Mouse (Mus musculus) lung, embryonic 16.5 days (tissue): Measurements from ENCODE around the gene Tmem182. TPM values are rescaled to one million over a fixed set of nuclear protein-coding genes. Genes with fewer than 3 reads are reported as not detected.

Source experiments
- ATAC-seq: fragments of 200-750 bp; cut with Nextera tagmentation; 2 replicates; pipeline ENCODE4 v1.8.0; 2017; ENCODE audit warnings: low read depth, mild to moderate bottlenecking, moderate library complexity
- H3K27ac ChIP-seq: fragments of 300-500 bp; sonication (generic); 2 replicates; pipeline ENCODE4 v1.5.1; 2014; ENCODE audit warnings: mild to moderate bottlenecking, control low read depth, low read length
- H3K27me3 ChIP-seq: fragments of 300-500 bp; sonication (generic); 2 replicates; pipeline ENCODE4 v1.6.1; 2014; ENCODE audit warnings: low read depth, low read length, mixed read lengths; ENCODE audit not compliant: control insufficient read depth, insufficient read depth
- H3K36me3 ChIP-seq: fragments of 300-500 bp; sonication (generic); 2 replicates; pipeline ENCODE4 v1.6.1; 2014; ENCODE audit warnings: low read length; ENCODE audit not compliant: control insufficient read depth, insufficient read depth
- H3K4me1 ChIP-seq: fragments of 300-500 bp; sonication (generic); replicated peaks from 2 replicates; pipeline ENCODE4 v1.6.1; 2014; ENCODE audit warnings: low read length, mixed read lengths; ENCODE audit not compliant: control insufficient read depth, insufficient read depth
- H3K4me2 ChIP-seq: fragments of 300-500 bp; sonication (generic); 2 replicates; pipeline ENCODE4 v1.6.1; 2014; ENCODE audit warnings: low read depth, low read length, control low read depth
- H3K4me3 ChIP-seq: fragments of 300-500 bp; sonication (generic); 2 replicates; pipeline ENCODE4 v1.5.1; 2014; ENCODE audit warnings: mild to moderate bottlenecking, low read length, control low read depth
- H3K9ac ChIP-seq: fragments of 300-500 bp; sonication (generic); 2 replicates; pipeline ENCODE4 v1.6.1; 2014; ENCODE audit warnings: low read length, control low read depth
- H3K9me3 ChIP-seq: fragments of 300-500 bp; sonication (generic); 2 replicates; pipeline ENCODE4 v1.6.1; 2016; ENCODE audit warnings: low read length; ENCODE audit not compliant: control insufficient read depth
- WGBS: fragments of 180-500 bp; shearing (Covaris S2); extraction: QIAGEN DNeasy Blood & Tissue Kit; methylation state at CpG from one replicate; pipeline ENCODE4 v1.1.7; 2014; 5-methylcytosine and 5-hydroxymethylcytosine counted together
- polyA plus RNA-seq: library from polyadenylated mRNA; unstranded; fragments of >200 nt; fragmentation: Nextera tagmentation; extraction: Ambion mirVana; gene quantifications from 2 replicates; pipeline ENCODE4 v1.2.1, GENCODE M21; 2015

The Tmem182 gene
- polyA plus RNA-seq, 1 experiment from 2014 or later: 1.8 TPM

- H3K4me3 ChIP-seq: no peak overlapping the region
- no peak for ATAC-seq
- no peak overlapping the region for H3K27ac ChIP-seq
- H3K36me3 ChIP-seq: no peaks in the 10 kb centered on the region
- no peaks in the 10 kb centered on the region for H3K9me3 ChIP-seq
- H3K4me1 ChIP-seq: no peaks in the 10 kb centered on the region
- H3K9ac ChIP-seq: no peak overlapping the region
- no peaks in the 10 kb centered on the region for H3K27me3 ChIP-seq
- WGBS: 68% methylated on average over 5 of the region's 5 CpGs
- no peak overlapping the region for H3K4me2 ChIP-seq
Observed at GRCm38 (mm10) chr1:40841032-40841761, 35.8 kb downstream of the Tmem182 start.

GRCm38 (mm10) chr1:40844616-40845015 lies 39.2 kb downstream of the Tmem182 start:
- Histone ChIP-seq H3K27me3 (no peaks in the 10 kb centered on the region), H3K27ac (no peak overlapping the region), H3K36me3 (no peaks in the 10 kb centered on the region), H3K9me3 (no peaks in the 10 kb centered on the region), H3K4me2 (no peak overlapping the region), H3K4me3 (no peak overlapping the region), H3K9ac (no peak overlapping the region), H3K4me1 (no peaks in the 10 kb centered on the region)
- ATAC-seq: no peak

DNA sequence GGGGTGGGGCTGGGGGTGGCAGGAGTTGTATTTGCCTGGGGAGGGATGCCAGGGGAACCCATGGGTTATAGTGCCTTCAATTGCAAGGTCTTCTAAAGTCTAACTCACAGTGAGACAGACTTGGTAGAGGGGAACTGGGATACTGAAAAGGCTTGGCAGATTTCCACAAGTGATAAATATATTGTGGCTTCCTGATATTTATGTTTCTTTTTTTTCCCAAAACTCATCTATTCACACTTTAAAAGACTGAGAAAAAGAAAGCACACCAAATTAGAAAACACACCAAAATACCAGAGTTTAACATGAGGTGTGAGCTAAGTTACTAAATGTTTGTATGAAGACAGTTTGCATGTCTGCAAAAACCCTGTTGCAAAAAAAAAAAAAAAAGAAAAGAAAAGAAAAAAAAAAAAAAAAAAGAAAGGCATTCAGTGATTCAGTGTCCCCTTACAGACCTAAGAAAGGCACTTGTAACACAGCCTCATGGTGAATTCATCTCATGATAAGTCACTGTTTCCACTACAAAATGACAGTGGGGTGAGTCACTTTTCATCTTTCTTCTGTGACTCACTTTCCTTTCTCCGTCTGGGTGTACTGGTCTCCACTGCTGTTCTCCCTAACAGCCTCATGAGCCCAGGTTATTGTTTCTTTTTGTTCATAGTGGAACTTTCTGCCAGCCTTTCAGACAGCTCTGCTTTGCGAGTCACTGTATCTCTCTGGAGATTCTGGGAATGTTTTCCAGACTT lies 42.0 kb downstream of the Tmem182 start:
- 42% methylated on average over 2 of the region's 2 CpGs for WGBS
- Histone ChIP-seq H3K27me3 (no peaks in the 10 kb centered on the region), H3K27ac (no peak overlapping the region), H3K36me3 (no peaks in the 10 kb centered on the region), H3K4me3 (no peak overlapping the region), H3K9ac (no peak overlapping the region), H3K9me3 (no peaks in the 10 kb centered on the region), H3K4me2 (no peak overlapping the region), H3K4me1 (no peaks in the 10 kb centered on the region)
- no peak for ATAC-seq

DNA sequence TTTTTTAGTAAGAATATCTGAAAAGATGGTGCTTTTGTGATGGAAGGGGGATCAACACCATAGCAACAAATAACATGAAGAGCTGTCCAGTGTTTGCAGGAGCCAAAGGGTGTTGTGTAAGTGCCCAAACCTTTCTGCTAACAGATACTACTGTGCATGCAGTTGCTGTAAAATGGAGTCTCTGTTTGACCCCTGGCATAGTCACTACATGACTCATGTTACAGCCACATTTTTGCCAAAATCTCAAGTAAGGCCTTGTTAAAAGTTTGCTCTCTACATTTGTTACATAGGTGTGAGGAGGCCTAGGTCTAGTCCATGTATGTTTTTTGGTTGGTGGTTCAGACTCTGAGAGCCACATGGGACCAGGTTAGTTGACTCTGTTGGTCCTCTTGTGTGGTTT lies 45.9 kb downstream of the Tmem182 start:
- Histone ChIP-seq H3K36me3 (no peaks in the 10 kb centered on the region), H3K4me3 (no peak overlapping the region), H3K4me1 (no peaks in the 10 kb centered on the region), H3K9ac (no peak overlapping the region), H3K27ac (no peak overlapping the region), H3K4me2 (no peak overlapping the region), H3K27me3 (no peaks in the 10 kb centered on the region; the same call in 1 of the 2 replicates), H3K9me3 (no peaks in the 10 kb centered on the region)
- no peak for ATAC-seq

DNA sequence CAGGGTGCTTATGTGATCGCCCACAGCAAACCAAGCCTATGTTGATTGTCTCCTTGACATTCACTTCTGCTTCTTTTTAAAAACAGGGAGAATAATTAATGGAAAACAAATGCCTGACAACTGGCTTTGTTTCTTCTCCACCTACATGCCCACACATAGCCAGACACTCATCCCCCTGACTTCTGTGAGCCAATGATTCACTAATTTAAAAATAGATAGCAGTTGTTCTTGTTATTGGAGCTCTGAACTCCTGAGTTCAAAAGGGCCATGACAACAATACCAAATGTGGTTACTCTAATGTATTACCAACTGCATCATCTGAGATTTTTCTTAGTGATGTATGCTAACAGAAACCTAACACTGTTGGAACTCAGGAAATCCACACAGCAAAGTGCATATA lies 49.9 kb downstream of the Tmem182 start:
- H3K4me1 ChIP-seq: no peaks in the 10 kb centered on the region
- H3K9me3 ChIP-seq: no peaks in the 10 kb centered on the region
- H3K27ac ChIP-seq: no peak overlapping the region
- no peak overlapping the region for H3K9ac ChIP-seq
- WGBS: 84% methylated on average over 1 of the region's 1 CpGs
- no peak overlapping the region for H3K4me3 ChIP-seq
- ATAC-seq: no peak
- no peak overlapping the region for H3K4me2 ChIP-seq
- H3K36me3 ChIP-seq: no peaks in the 10 kb centered on the region
- no peaks in the 10 kb centered on the region; the same call in 1 of the 2 replicates for H3K27me3 ChIP-seq

- H3K9me3 ChIP-seq: no peaks in the 10 kb centered on the region
- ATAC-seq: peak; percentile 94
- WGBS: 24% methylated on average over 4 of the region's 4 CpGs
- no peaks in the 10 kb centered on the region; the same call in 1 of the 2 replicates for H3K27me3 ChIP-seq
- H3K27ac ChIP-seq: 0 out of 2 replicates have a peak overlapping the region, but pooled peaks have one; percentile 4
- no peak overlapping the region for H3K9ac ChIP-seq
- no peak overlapping the region for H3K4me3 ChIP-seq
- no peaks in the 10 kb centered on the region for H3K36me3 ChIP-seq
- H3K4me2 ChIP-seq: no peak overlapping the region
- no peaks in the 10 kb centered on the region for H3K4me1 ChIP-seq
Observed at GRCm38 (mm10) chr1:40856846-40857636, 51.6 kb downstream of the Tmem182 start.

GRCm38 (mm10) chr1:40865043-40865442 lies 59.6 kb downstream of the Tmem182 start:
- 59% methylated on average over 6 of the region's 6 CpGs for WGBS
- ATAC-seq: no peak
- no peak overlapping the region for H3K9ac ChIP-seq
- H3K4me3 ChIP-seq: no peak overlapping the region
- H3K36me3 ChIP-seq: no peaks in the 10 kb centered on the region
- no peaks in the 10 kb centered on the region for H3K27me3 ChIP-seq
- no peaks in the 10 kb centered on the region for H3K9me3 ChIP-seq
- H3K4me2 ChIP-seq: no peak overlapping the region
- no peaks in the 10 kb centered on the region for H3K4me1 ChIP-seq
- H3K27ac ChIP-seq: no peak overlapping the region

DNA sequence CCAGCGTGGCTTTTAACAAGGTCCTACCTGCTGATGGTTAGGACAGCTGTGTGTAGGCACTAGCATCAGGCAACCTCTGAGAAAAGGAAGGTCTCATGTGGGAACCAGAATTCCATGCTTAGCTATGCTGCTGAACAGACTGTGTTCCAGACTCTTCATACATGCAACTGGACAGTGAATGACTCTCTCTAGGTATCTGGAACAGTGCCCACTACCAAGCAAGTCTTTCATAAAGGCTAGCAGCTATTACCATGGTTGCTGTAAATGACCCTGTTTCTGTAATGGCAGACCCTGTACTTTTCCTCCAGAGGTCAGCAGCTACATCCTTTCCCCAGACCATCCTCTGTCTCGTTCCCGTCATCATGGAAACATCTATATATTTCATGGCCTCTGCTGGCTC lies 61.7 kb downstream of the Tmem182 start:
- Histone ChIP-seq H3K9ac (no peak overlapping the region), H3K27ac (no peak overlapping the region), H3K36me3 (no peaks in the 10 kb centered on the region), H3K9me3 (no peaks in the 10 kb centered on the region), H3K4me2 (no peak overlapping the region), H3K4me1 (no peaks in the 10 kb centered on the region), H3K27me3 (no peaks in the 10 kb centered on the region), H3K4me3 (no peak overlapping the region)
- 81% methylated on average over 3 of the region's 3 CpGs for WGBS
- ATAC-seq: no peak

DNA sequence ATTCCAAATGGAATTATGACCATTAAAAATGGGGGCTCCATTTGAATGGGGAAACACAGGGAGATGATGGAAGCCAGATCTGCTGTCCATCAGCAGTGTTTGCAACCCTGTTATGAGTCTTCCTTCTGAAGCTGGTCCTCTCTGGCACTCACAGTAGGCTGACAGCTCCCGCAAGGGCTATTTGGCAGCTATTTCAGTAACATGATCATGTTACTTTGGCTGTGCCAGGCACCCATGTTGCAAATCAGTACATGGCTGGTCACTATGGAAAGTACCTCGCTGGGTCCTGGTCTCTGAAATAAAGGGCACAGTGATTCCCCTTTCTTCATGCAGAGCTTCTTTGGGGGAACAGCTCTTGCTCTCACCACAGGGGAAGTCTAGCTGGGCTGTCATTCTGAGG lies 62.2 kb downstream of the Tmem182 start:
- Histone ChIP-seq H3K9me3 (no peaks in the 10 kb centered on the region), H3K36me3 (no peaks in the 10 kb centered on the region), H3K27me3 (no peaks in the 10 kb centered on the region), H3K27ac (no peak overlapping the region), H3K9ac (no peak overlapping the region), H3K4me1 (no peaks in the 10 kb centered on the region), H3K4me2 (no peak overlapping the region), H3K4me3 (no peak overlapping the region)
- no peak for ATAC-seq
- WGBS: 80% methylated on average over 2 of the region's 2 CpGs
